Mouse (Mus musculus) T-cell, adult 66 days (primary cell): ENCODE data around the gene Pigc. TPM values are rescaled to one million over a fixed set of nuclear protein-coding genes. Genes with fewer than 3 reads are reported as not detected.

Experiments used
- total RNA-seq, 2 experiments: library from RNA; stranded (reverse); gene quantifications; 3 replicates in 1 of 2; 4 replicates in 1 of 2; pipeline ENCODE4 v1.2.4; 2023

Gene Pigc
- total RNA-seq: 10 to 100 TPM; 12.3 to 15.6 TPM

DNA sequence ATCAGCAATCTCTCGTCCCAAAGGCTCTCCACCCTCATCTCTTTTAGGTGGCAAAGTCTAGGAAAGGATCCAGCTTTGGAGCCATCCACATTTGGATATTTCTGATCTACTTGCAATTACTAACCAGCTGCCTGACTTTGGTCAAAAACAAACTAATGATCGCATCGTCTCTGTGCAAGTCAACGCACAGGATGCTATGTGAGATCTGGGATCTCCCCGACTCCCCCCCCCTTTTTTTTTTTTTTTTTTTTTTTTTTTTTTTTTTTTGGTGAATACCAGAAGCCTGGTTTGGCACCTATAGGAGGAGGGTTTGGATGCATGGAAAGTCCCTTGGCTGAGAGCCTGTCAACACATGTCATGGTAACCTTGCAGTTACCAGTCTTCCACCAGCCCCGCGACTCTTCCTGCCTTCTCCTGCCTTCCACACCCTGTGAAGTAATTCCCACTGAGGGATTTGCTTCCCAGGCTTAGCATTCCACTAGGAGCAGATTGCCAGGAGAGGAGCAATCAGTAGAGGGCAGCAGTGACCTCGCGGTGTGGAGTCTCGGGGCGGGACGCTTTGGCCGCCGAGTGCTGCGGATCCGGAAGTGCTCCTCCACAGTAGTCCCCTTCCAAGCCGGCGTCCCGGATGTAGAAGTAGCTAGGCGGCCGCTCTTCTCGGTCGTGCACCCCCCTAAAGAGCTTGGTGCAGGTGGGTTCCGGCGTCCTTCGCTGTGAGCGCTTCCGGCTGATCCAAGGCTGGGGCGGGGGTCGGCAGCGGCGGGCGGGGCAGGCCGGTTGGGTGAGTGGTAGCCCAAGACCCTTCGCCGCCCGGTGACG lies at the start of gene Pigc:
Gene Pigc, plus strand, starts transcription at position 598 of the 819 bp plus-strand sequence.

GRCm38 (mm10) chr1:161979536-161979935 lies 10.6 kb downstream of the Pigc start, which contains the start of gene 4930558K02Rik:
TSS of gene 4930558K02Rik (minus strand) at chr1:161979636.

Other genes starting within 250 kb of the Pigc start
- 10 to 100 TPM; 16.4 to 17.0 TPM for gene Fasl, start 180.7 kb upstream of the Pigc start, total RNA-seq
- gene Suco, start 92.5 kb upstream of the Pigc start, total RNA-seq: 100 to 1,000 TPM in 1 of 2 experiments, 10 to 100 TPM in 1; 81.0 to 135 TPM
- gene 4930558K02Rik, start 10.4 kb downstream of the Pigc start, total RNA-seq: not detected